Mouse (Mus musculus): ENCODE results near the gene Ogfod2.

Gene Ogfod2

GRCm38 (mm10) chr5:124155943-124156342, 43.8 kb downstream of the Ogfod2 start:
- DNase-seq (ENCODE audit: low spot score), result no peak

DNA sequence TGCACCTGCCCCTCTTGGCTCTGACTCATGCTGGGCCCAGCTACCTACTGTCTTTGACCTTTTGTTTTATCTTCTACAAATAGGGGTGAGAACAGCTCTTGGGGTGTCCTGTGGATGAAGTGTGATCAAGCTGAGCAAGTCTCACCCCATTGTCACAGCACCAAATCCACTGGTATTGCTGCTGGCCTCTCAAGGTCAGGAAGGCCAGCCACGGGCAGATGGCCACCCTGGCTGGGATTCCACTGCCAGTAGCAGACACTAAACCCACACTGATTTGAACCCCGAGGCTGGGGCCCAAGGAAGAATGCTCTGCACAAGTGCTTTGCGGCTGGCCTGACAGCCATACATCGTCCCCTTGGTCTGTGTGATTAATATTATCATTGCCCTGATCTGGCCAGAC, 46.2 kb downstream of the Ogfod2 start:
- DNase-seq (ENCODE audit: low spot score), result no peak

DNA sequence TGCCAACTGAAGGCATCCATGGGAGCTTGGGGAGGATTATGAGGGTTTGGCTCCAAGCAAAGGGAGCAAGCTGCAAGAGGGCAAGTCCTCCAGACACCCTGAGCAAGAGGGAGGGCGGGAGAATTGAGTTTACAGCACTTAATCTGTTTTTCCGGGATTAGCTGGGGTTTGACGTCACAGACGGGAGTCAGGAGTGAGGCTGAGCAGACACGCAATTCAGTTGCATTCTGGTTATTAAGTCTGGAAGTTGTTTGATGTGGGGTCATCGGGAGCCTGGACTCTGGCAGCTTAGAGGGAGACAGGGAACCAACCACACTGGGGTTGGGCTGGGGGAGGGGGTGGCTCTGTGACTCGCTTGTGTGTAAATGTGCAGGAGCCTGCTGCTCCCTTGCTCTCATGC, 47.4 kb downstream of the Ogfod2 start:
- no peak for DNase-seq (ENCODE audit: low spot score)

GRCm38 (mm10) chr5:124161831-124162230, 49.7 kb downstream of the Ogfod2 start:
- no peak for DNase-seq (ENCODE audit: low spot score)

DNA sequence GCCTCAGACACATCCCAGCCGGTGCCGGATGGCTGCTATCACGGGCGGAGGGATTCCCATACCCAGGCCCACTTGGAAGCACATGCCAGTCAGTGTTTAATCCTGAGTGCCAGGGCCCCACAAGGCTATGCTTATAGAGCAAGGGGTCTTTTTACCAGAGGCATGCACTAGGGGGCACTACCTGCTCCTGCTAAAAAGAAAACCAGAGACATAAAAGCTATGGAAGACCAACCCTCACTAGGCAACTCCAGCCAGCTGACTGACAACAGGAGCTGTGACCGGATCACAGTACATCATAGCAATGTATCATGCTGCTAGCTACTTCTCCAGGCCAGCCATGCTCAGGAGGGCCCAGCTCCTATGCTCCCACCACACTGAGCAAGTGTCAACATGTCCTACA, 50.5 kb downstream of the Ogfod2 start:
- no peak for DNase-seq (ENCODE audit: low spot score)

DNA sequence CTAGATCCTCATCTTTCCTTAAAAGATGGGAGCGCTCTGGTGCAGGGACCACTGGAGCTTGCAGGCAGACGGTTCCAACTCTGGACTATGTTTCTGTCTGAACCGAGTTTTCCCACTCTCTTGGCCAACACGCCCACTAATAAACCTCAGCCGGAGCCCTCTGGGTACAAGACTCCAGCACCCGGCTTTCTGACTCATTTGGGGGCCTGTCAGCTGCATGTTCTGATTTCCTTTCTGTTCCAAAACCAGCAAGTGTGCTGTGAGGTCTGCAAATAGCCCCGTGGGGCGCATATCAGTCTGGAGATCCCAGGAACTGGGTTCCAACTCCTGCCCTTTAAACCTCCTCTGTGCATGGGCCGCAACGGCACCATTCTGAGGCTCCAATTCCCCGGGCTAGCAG, 51.3 kb downstream of the Ogfod2 start:
- DNase-seq (ENCODE audit: low spot score), result no peak

All from layer of hippocampus, adult 9-10 months (tissue).